Mouse (Mus musculus): ENCODE measurements around the gene Chchd3.

- no peak for TF ChIP-seq USF1 (IDR thresholded peaks at IDR 0.05; ENCODE audit: low read depth)
- no peak for TF ChIP-seq POLR2A (IDR thresholded peaks at IDR 0.05; ENCODE audit: insufficient read length, low read depth)
- no peak for TF ChIP-seq TCF12 (IDR thresholded peaks at IDR 0.05; ENCODE audit: insufficient read depth, poor library complexity, severe bottlenecking)
- TF ChIP-seq MAX (IDR thresholded peaks at IDR 0.05; ENCODE audit: low read depth), result no peak
- TF ChIP-seq E2F4 (IDR thresholded peaks at IDR 0.05; ENCODE audit: insufficient read depth), result no peak
These were observed 88.1 kb downstream of the Chchd3 start for GRCm38 (mm10) chr6:32971926-32972325.
